ENCODE assay signal across 11 mouse cellular contexts in genomic region chr4:82706012-82706411, GRCm38 (mm10). TPM values are rescaled to one million over a fixed set of nuclear protein-coding genes. Genes with fewer than 3 reads are reported as not detected.
DNase-seq lines count a peak whose midpoint lies in the region; ATAC-seq lines count a peak whose summit lies in the region.
"Had no signal": no experiment of that assay in that cellular context is flagged by ENCODE, and none has a peak within 500 bp of the region (broad histone marks: within the 10 kb centered on the region; RNA-seq: fewer than 3 reads in every experiment).

No protein-coding gene starts in this region.

- H3K9me3 ChIP-seq in heart, embryonic 16.5 days (replicated peaks; ENCODE audit: control insufficient read depth, low read length) = no peaks in the 10 kb centered on the region
- H3K9me3 ChIP-seq in forebrain, embryonic 11.5 days (ENCODE audit: control insufficient read depth, low read length) = no peaks in the 10 kb centered on the region
- no peaks in the 10 kb centered on the region for H3K9me3 ChIP-seq in hindbrain, embryonic 14.5 days (ENCODE audit: control insufficient read depth, low read length)
- H3K9me3 ChIP-seq in midbrain, embryonic 14.5 days (ENCODE audit: control insufficient read depth, low read length) = no peaks in the 10 kb centered on the region

- H3K27me3 ChIP-seq in heart, embryonic 16.5 days (ENCODE audit: control insufficient read depth, insufficient read depth, low read length) = no peaks in the 10 kb centered on the region
- no peaks in the 10 kb centered on the region; the same call in 1 of the 2 replicates for H3K27me3 ChIP-seq in forebrain, embryonic 11.5 days (ENCODE audit: control insufficient read depth, insufficient read depth, low read length)
- H3K27me3 ChIP-seq in hindbrain, embryonic 14.5 days (ENCODE audit: control insufficient read depth, insufficient read depth, low read length) = no peaks in the 10 kb centered on the region
- H3K27me3 ChIP-seq in midbrain, embryonic 14.5 days (ENCODE audit: control insufficient read depth, insufficient read depth, low read length) = no peaks in the 10 kb centered on the region
- H3K27me3 ChIP-seq: Patski had no signal

- peak overlapping the region; percentile 76 for H3K27ac ChIP-seq in heart, embryonic 16.5 days (ENCODE audit: low read length)
- H3K27ac ChIP-seq in forebrain, embryonic 11.5 days (ENCODE audit: low read depth, low read length) = peak overlapping the region; percentile 58
- H3K27ac ChIP-seq in hindbrain, embryonic 14.5 days = peak overlapping the region; percentile 82; the same call in 1 of the 2 replicates
- H3K27ac ChIP-seq in midbrain, embryonic 14.5 days (replicated peaks; ENCODE audit: low read depth, low read length) = peak overlapping the region; percentile 68

- no peak for DNase-seq in heart, postnatal 36 days
- DNase-seq in forebrain, embryonic 11.5 days (ENCODE audit: low spot score) = no peak
- DNase-seq in hindbrain, embryonic 14.5 days (ENCODE audit: low spot score) = no peak
- DNase-seq in midbrain, embryonic 14.5 days = no peak
- no peak for DNase-seq in kidney, adult 11 months
- DNase-seq in left cerebral cortex, adult 11 months (ENCODE audit: low spot score) = no peak
- DNase-seq: adrenal gland, adult 2 months; kidney, adult 9 months; lung, postnatal 10 days had no signal

- H3K4me2 ChIP-seq in heart, embryonic 16.5 days (ENCODE audit: low read depth, low read length) = no peak overlapping the region
- no peak overlapping the region for H3K4me2 ChIP-seq in forebrain, embryonic 11.5 days (ENCODE audit: low read depth, low read length, severe bottlenecking)
- H3K4me2 ChIP-seq in hindbrain, embryonic 14.5 days (replicated peaks) = peak overlapping the region; percentile 45; the same call in 1 of the 2 replicates
- no peak overlapping the region for H3K4me2 ChIP-seq in midbrain, embryonic 14.5 days (ENCODE audit: low read length)

- intact Hi-C loops in heart, postnatal 36 days (cut with DNase I) = no loop called here

- H3K9ac ChIP-seq in heart, embryonic 16.5 days (ENCODE audit: low read length) = no peak overlapping the region
- H3K9ac ChIP-seq in forebrain, embryonic 11.5 days (ENCODE audit: low read length) = peak overlapping the region; percentile 14; the same call in 1 of the 2 replicates
- no peak overlapping the region for H3K9ac ChIP-seq in hindbrain, embryonic 14.5 days
- H3K9ac ChIP-seq in midbrain, embryonic 14.5 days (replicated peaks; ENCODE audit: low read length) = no peak overlapping the region

- H3K4me1 ChIP-seq in heart, embryonic 16.5 days (ENCODE audit: control insufficient read depth, insufficient read depth, low read length) = peaks cover 45% of the 10 kb centered on the region
- peaks cover 18% of the 10 kb centered on the region for H3K4me1 ChIP-seq in forebrain, embryonic 11.5 days (replicated peaks; ENCODE audit: control insufficient read depth, insufficient read depth, low read length)
- peaks cover 20% of the 10 kb centered on the region; the same call in 1 of the 2 replicates for H3K4me1 ChIP-seq in hindbrain, embryonic 14.5 days (replicated peaks; ENCODE audit: control insufficient read depth, insufficient read depth, low read length)
- H3K4me1 ChIP-seq in midbrain, embryonic 14.5 days (ENCODE audit: control insufficient read depth, insufficient read depth, low read length) = peaks cover 24% of the 10 kb centered on the region

- H3K36me3 ChIP-seq in heart, embryonic 16.5 days (ENCODE audit: control insufficient read depth, insufficient read depth) = no peaks in the 10 kb centered on the region
- no peaks in the 10 kb centered on the region for H3K36me3 ChIP-seq in forebrain, embryonic 11.5 days (ENCODE audit: control insufficient read depth, insufficient read depth, low read length)
- H3K36me3 ChIP-seq in hindbrain, embryonic 14.5 days (replicated peaks; ENCODE audit: control insufficient read depth, insufficient read depth) = no peaks in the 10 kb centered on the region
- no peaks in the 10 kb centered on the region for H3K36me3 ChIP-seq in midbrain, embryonic 14.5 days (ENCODE audit: control insufficient read depth, insufficient read depth, low read length)

- no peak for ATAC-seq in heart, embryonic 16.5 days (replicated peaks; ENCODE audit: extremely low read depth, insufficient read depth, low FRiP score)
- ATAC-seq in forebrain, embryonic 11.5 days (replicated peaks; ENCODE audit: low FRiP score) = no peak
- ATAC-seq in hindbrain, embryonic 14.5 days (ENCODE audit: low FRiP score) = no peak
- no peak for ATAC-seq in midbrain, embryonic 14.5 days (ENCODE audit: low FRiP score, low TSS enrichment)
- ATAC-seq: Patski had no signal

- no peak overlapping the region for H3K4me3 ChIP-seq in heart, embryonic 16.5 days (ENCODE audit: low read length)
- H3K4me3 ChIP-seq in forebrain, embryonic 11.5 days (ENCODE audit: low read depth, low read length) = no peak overlapping the region
- H3K4me3 ChIP-seq in hindbrain, embryonic 14.5 days (replicated peaks; ENCODE audit: low read length) = no peak overlapping the region
- no peak overlapping the region for H3K4me3 ChIP-seq in midbrain, embryonic 14.5 days (replicated peaks; ENCODE audit: low read depth, low read length)

- WGBS in heart, embryonic 16.5 days = 62% methylated on average over 2 of the region's 2 CpGs
- 78% methylated on average over 2 of the region's 2 CpGs for WGBS in forebrain, embryonic 11.5 days
- WGBS in hindbrain, embryonic 14.5 days = 31% methylated on average over 2 of the region's 2 CpGs
- WGBS in midbrain, embryonic 14.5 days = 64% methylated on average over 2 of the region's 2 CpGs

RNA-seq across cellular contexts. Expression of gene Nfib, which starts 0.5 kb away (rescaled TPM):
- polyA plus RNA-seq in heart, embryonic 16.5 days (2015; fragmentation: Nextera tagmentation; extraction: Ambion mirVana) = 56.7 and 60.1 TPM in 2 replicates
- 100 to 1,000 TPM; 113 to 131 TPM for total RNA-seq in heart, postnatal 36 days (2021)
- polyA plus RNA-seq in forebrain, embryonic 11.5 days (2014; fragmentation: Nextera tagmentation; extraction: Ambion mirVana) = 49.7 and 58.4 TPM in 2 replicates
- 75.7 and 90.8 TPM in 2 replicates for polyA plus RNA-seq in hindbrain, embryonic 14.5 days (2014; fragmentation: Nextera tagmentation; extraction: Ambion mirVana)
- 64.4 and 72.0 TPM in 2 replicates for polyA plus RNA-seq in midbrain, embryonic 14.5 days (2014; fragmentation: Nextera tagmentation; extraction: Ambion mirVana)
